In genomic region chr5:105443057-105443815, GRCm38 (mm10) we compare ENCODE assay signal across 8 mouse cellular contexts. TPM values are rescaled to one million over a fixed set of nuclear protein-coding genes. Genes with fewer than 3 reads are reported as not detected.
A peak's percentile ranks its signal among the peaks of the same experiment; 100 is the strongest.
DNase-seq lines count a peak whose midpoint lies in the region; ATAC-seq and TF ChIP-seq lines count a peak whose summit lies in the region.

No protein-coding gene starts in this region.

- no peak overlapping the region for H3K9ac ChIP-seq in heart, embryonic 16.5 days (ENCODE audit: low read length)
- no peak overlapping the region for H3K9ac ChIP-seq in lung, embryonic 15.5 days
- H3K9ac ChIP-seq in stomach, embryonic 16.5 days (ENCODE audit: low read length): no peak overlapping the region

- H3K27ac ChIP-seq in left cerebral cortex, adult 2 months: peak overlapping the region; percentile 1; the same call in 1 of the 2 replicates
- peak overlapping the region; percentile 82 for H3K27ac ChIP-seq in heart, embryonic 16.5 days (ENCODE audit: low read length)
- peak overlapping the region; percentile 17; the same call in 1 of the 2 replicates for H3K27ac ChIP-seq in lung, embryonic 15.5 days
- H3K27ac ChIP-seq in stomach, embryonic 16.5 days (ENCODE audit: low read length): no peak overlapping the region

- DNase-seq in left cerebral cortex, adult 2 months (ENCODE audit: extremely low spot score in 1 of 2, low spot score in 2 of 2): no peak
- no peak for DNase-seq in left cerebral cortex, adult 9 months (ENCODE audit: low spot score in 2 of 2)
- DNase-seq in layer of hippocampus, postnatal 25 days (ENCODE audit: extremely low spot score in 1 of 2, low spot score in 1 of 2): no peak
- no peak for DNase-seq in layer of hippocampus, adult 11-12 months (ENCODE audit: low spot score)
- DNase-seq in left cerebral cortex, adult 11 months (ENCODE audit: low spot score): no peak

- H3K9me3 ChIP-seq in heart, embryonic 16.5 days (replicated peaks; ENCODE audit: control insufficient read depth, low read length): no peaks in the 10 kb centered on the region
- no peaks in the 10 kb centered on the region for H3K9me3 ChIP-seq in lung, embryonic 15.5 days
- H3K9me3 ChIP-seq in stomach, embryonic 16.5 days (replicated peaks; ENCODE audit: control insufficient read depth, low read length): no peaks in the 10 kb centered on the region

- TF ChIP-seq CTCF in left cerebral cortex, adult 2 months (IDR thresholded peaks at IDR 0.05): no peak

- H3K4me2 ChIP-seq in heart, embryonic 16.5 days (ENCODE audit: low read depth, low read length): peak overlapping the region; percentile 15; the same call in 1 of the 2 replicates
- H3K4me2 ChIP-seq in lung, embryonic 15.5 days: no peak overlapping the region
- no peak overlapping the region for H3K4me2 ChIP-seq in stomach, embryonic 16.5 days (ENCODE audit: low read depth, low read length)

- peak; percentile 37 for ATAC-seq in heart, embryonic 16.5 days (replicated peaks; ENCODE audit: extremely low read depth, insufficient read depth, low FRiP score)
- no peak for ATAC-seq in lung, embryonic 15.5 days (ENCODE audit: borderline replicate concordance, extremely low read depth, low FRiP score, low TSS enrichment)
- ATAC-seq in stomach, embryonic 16.5 days (ENCODE audit: insufficient read depth, low FRiP score): peak; percentile 40; the same call in 1 of the 2 replicates

- H3K4me1 ChIP-seq in heart, embryonic 16.5 days (ENCODE audit: control insufficient read depth, insufficient read depth, low read length): no peaks in the 10 kb centered on the region; the same call in 1 of the 2 replicates
- 0 out of 2 replicates have a peak, but pooled peaks cover 6% of the 10 kb centered on the region for H3K4me1 ChIP-seq in lung, embryonic 15.5 days
- H3K4me1 ChIP-seq in stomach, embryonic 16.5 days (ENCODE audit: control insufficient read depth, insufficient read depth, low read length): no peaks in the 10 kb centered on the region; the same call in 1 of the 2 replicates

- intact Hi-C loops in left cerebral cortex, adult 2 months (cut with DNase I): no loop called here

- 50% methylated on average over 11 of the region's 11 CpGs for WGBS in heart, embryonic 16.5 days
- WGBS in lung, embryonic 15.5 days: 40% methylated on average over 11 of the region's 11 CpGs
- 39% methylated on average over 11 of the region's 11 CpGs for WGBS in stomach, embryonic 16.5 days

- H3K4me3 ChIP-seq in left cerebral cortex, adult 2 months: no peak overlapping the region
- H3K4me3 ChIP-seq in heart, embryonic 16.5 days (ENCODE audit: low read length): no peak overlapping the region
- H3K4me3 ChIP-seq in lung, embryonic 15.5 days: no peak overlapping the region
- no peak overlapping the region for H3K4me3 ChIP-seq in stomach, embryonic 16.5 days (replicated peaks; ENCODE audit: low read length)

- no peaks in the 10 kb centered on the region for H3K27me3 ChIP-seq in heart, embryonic 16.5 days (ENCODE audit: control insufficient read depth, insufficient read depth, low read length)
- no peaks in the 10 kb centered on the region for H3K27me3 ChIP-seq in lung, embryonic 15.5 days
- H3K27me3 ChIP-seq in stomach, embryonic 16.5 days (ENCODE audit: control insufficient read depth, insufficient read depth, low read length): no peaks in the 10 kb centered on the region

- no peaks in the 10 kb centered on the region for H3K36me3 ChIP-seq in heart, embryonic 16.5 days (ENCODE audit: control insufficient read depth, insufficient read depth)
- H3K36me3 ChIP-seq in lung, embryonic 15.5 days: no peaks in the 10 kb centered on the region
- H3K36me3 ChIP-seq in stomach, embryonic 16.5 days (ENCODE audit: control insufficient read depth, insufficient read depth, low read length): no peaks in the 10 kb centered on the region

RNA-seq across cellular contexts. Expression of gene Lrrc8b, which starts 27.7 kb away (rescaled TPM):
- 10 to 100 TPM; 90.1 to 90.6 TPM for total RNA-seq in left cerebral cortex, adult 2 months (2021)
- 3.1 and 3.2 TPM in 2 replicates for polyA plus RNA-seq in heart, embryonic 16.5 days (2015; fragmentation: Nextera tagmentation; extraction: Ambion mirVana)
- 6.6 and 6.7 TPM in 2 replicates for polyA plus RNA-seq in lung, embryonic 15.5 days (2015; fragmentation: Nextera tagmentation; extraction: Ambion mirVana)
- 5.4 and 6.0 TPM in 2 replicates for polyA plus RNA-seq in stomach, embryonic 16.5 days (2015; fragmentation: Nextera tagmentation; extraction: Ambion mirVana)
- 10 to 100 TPM; 65.5 to 70.3 TPM for total RNA-seq in layer of hippocampus, postnatal 25 days (2021)
